Mouse (Mus musculus) v-Abl transformed pro-B cells (cell line): Measurements from ENCODE around the gene Fmc1.

ENCODE experiments used
- in situ Hi-C, 2 experiments: fragments of 400-800 bp; cut with MboI; formaldehyde crosslinking; loops; one replicate each; pipeline ENCODE4 v1.15.1; 2025; ENCODE audit not compliant: unreplicated experiment in 2 of 2

Fmc1 gene

DNA sequence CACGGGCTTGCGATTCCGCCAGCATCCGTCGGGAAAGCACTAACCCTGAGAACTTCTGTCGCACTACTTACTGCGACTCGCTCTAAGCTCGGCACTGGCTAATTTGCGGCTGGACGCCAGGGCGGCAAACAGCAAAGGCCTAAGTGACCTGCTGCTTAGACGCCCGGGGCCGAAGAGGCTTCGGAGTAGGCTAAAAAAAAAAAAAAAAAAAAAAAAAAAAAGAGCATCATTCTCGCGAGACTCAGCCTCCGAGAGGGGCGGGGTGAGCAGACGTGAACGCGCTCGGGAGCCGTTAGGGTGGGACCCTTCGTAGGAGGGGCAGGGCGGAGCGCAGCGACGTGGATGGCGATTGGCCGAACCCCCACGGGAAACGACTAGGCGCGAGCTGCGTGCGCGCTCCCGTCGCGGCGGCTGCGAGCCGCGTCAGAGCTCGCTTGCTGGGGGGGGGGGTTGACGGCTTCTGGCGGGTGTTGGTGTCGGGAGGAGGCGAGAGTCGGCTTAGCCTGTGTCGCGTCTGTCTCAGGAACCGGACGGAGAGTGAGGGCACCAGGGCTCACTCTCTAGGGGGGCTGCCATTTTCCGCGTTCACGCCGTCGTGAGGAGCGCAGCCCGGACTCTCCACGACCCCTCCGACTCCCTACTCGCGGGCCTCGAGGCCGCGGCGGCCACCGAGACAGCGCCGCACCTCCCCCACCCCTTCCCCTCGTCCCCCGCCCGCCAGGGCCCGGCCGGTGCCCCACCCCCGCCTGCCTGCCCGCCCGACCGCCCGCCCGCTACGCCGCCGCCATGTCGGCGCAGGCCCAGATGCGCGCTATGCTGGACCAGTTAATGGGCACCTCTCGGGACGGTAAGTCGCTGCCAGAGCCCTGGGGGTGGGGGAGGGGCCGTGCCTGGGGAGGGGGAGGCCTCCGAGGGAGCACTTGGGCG lies 18.0 kb downstream of the Fmc1 start, which contains the start of gene Luc7l2:
Luc7l2 (plus strand) TSS at position 273 of the 927 bp plus-strand sequence.
- in situ Hi-C loops, result no loop called here

DNA sequence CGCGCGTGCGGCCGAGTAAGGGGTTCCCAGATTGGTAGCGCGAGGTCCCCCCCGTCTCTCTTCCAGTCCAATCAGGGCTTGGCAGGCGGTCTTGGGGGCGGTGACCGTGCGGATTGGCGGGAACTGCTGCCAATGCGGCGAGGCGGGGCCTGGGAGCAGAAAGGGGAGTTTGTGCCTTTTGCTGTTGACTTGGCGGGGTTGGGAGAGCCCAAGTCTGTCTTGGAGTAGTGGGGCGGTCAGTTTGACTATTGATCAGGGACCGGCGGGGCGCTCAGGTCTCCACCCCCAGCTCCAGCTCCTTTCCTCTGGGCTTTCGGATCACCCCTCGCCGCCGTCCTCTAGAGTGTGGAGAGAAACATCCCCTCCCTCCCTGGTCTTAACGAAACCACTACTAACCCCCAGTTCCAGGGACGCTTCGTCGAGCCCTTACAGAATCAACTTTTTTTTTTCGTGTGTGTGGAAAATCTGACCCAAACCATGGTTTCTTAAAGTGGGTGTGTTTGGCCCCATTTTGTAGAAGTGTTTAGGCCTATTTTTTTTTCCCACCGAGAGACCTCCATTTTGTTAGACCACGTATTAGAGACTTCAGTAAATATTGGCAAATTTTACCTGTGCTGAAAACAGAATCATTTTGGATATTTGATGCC lies 18.8 kb downstream of the Fmc1 start:
- in situ Hi-C loops, result no loop called here

DNA sequence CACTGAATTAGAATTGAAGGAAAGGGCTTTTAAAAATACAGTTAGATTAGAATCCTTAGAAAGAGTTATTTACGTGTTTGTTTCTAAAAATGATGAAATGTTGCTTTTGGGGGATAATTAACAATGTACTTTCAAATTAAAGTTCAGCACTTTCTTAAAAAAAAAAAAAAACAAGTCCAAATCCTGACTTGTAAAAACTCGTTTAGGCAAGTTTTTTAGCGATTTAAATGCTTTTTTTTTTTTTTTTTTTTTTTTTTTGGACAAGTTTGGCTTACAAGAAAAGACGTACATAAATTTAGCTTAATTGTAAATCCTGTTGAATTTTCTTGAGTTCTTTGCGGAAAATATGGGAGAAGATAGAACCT lies 19.3 kb downstream of the Fmc1 start:
- in situ Hi-C loops, result no loop called here

DNA sequence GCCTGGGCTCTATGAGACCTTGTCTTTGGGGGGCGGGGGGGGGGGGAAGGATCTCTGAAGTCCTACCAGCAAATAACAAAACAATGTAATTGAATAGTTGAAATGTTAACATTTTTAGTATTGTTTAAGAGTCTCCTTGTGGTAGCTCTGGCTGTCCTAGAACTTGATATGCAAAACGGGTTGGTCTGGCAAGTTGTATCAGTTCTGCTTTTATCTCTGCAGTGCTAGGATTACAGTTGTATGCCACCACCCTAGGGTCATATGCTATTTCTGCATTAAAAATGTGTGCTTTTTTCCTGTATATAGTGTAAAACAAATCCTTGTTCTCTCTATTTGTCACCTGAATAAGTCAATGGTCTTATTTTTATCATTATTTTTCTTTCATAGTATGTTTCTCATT lies 42.8 kb downstream of the Fmc1 start:
- in situ Hi-C loops, result no loop called here

DNA sequence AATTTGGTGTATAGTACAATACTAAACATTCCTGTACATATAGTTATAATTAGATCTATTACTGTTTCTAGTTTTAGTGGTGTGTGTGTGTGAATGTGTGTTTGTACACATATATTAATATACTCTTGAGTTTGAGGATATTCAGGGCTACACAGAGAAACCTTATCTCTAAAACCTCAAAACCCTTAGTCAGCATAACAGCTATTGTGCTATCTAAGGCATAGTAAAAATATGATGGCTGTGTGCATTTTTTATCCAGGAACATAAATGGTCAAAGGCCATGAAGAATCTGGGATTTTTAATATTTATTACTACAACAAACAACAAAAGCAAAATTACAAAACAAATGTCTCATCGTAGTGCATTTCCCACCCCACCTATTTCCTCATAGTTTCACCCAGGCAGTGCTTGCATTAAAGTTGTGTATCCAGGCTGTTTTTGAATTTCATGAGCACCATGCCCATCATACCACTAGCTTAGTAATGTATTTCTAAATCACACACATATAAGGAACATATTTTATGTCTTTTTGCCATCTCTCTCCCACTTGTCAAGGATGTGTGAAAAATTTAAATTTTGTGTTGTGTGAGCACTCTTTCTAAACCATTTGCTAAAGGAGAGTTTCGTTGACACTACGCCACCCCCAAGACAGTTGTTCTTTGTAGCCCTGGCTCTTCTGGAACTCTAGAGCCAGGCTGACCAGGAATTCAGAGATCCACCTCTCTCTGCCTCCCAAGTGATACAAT lies 47.0 kb downstream of the Fmc1 start:
- in situ Hi-C loops, result no loop called here

DNA sequence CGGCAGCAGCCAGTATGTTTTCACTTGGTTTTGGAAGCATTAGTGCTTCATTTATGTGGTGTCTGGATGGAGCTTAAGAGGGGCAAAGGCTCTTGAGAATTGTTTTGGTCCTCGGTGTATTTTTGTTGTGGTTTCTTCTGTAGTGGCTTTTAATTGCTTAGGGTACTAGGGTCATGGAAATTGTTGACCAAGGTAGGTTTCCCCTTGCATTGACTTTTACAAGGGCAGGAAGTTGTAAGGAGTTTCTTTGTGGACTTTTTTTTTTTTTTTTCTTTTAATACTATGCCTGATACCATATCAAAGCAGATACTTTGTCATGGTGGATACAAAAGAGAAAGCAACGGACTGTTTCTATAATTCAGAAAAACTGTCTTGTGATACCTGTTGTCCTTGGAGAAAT lies 48.4 kb downstream of the Fmc1 start:
- in situ Hi-C loops, result no loop called here
